Mouse (Mus musculus): ENCODE results near the gene Sidt2. TPM values are rescaled to one million over a fixed set of nuclear protein-coding genes. Genes with fewer than 3 reads are reported as not detected.

The Sidt2 gene
- polyA plus RNA-seq (2015; fragmentation: Nextera tagmentation; extraction: Ambion mirVana): 39.2 and 44.2 TPM in 2 replicates

- Histone ChIP-seq H3K4me3 (peak within 1 kb of the TSS; percentile 76), H3K9ac (peak within 1 kb of the TSS; percentile 91), H3K27me3 (no peaks in the 10 kb centered on the region), H3K4me2 (peak within 1 kb of the TSS; percentile 94), H3K4me1 (replicated peaks) (peaks cover 56% of the 10 kb centered on the region), H3K9me3 (no peaks in the 10 kb centered on the region), H3K27ac (replicated peaks) (peak within 1 kb of the TSS; percentile 86), H3K36me3 (peaks cover 29% of the 10 kb centered on the region)
- ATAC-seq (ENCODE audit: low read depth): peak; percentile 97
- WGBS: under 1% methylated on average over 48 of the region's 48 CpGs
Observed at GRCm38 (mm10) chr9:45955107-45955963, at the start of gene Sidt2. Gene Sidt2, minus strand, starts transcription at chr9:45955258.

DNA sequence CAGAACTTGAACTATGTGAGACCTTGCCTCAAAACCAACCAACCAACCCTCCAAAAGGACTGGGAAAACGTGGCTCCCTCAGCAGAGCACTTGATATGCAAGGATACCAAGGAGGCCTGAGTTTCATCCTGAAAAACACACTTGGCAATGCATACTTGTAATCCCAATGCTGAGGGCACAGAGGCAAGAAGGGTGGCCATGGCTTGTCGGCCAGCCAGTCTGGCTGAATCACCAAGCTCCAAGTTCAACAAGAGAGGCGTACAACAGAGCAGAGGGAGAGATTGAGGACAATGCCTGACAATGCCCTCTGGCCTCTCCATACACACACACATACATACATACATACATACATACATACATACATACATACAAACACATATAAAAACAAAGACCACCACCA lies 49.5 kb upstream of the Sidt2 start:
- no peak overlapping the region for H3K27ac ChIP-seq (replicated peaks)
- no peak overlapping the region for H3K9ac ChIP-seq
- ATAC-seq (ENCODE audit: low read depth): no peak
- H3K27me3 ChIP-seq: no peaks in the 10 kb centered on the region; the same call in 1 of the 2 replicates
- H3K4me3 ChIP-seq: no peak overlapping the region
- H3K9me3 ChIP-seq: no peaks in the 10 kb centered on the region
- H3K36me3 ChIP-seq: no peaks in the 10 kb centered on the region
- WGBS: 62% methylated on average over 3 of the region's 3 CpGs
- no peak overlapping the region for H3K4me2 ChIP-seq
- H3K4me1 ChIP-seq (replicated peaks): no peaks in the 10 kb centered on the region; the same call in 1 of the 2 replicates

DNA sequence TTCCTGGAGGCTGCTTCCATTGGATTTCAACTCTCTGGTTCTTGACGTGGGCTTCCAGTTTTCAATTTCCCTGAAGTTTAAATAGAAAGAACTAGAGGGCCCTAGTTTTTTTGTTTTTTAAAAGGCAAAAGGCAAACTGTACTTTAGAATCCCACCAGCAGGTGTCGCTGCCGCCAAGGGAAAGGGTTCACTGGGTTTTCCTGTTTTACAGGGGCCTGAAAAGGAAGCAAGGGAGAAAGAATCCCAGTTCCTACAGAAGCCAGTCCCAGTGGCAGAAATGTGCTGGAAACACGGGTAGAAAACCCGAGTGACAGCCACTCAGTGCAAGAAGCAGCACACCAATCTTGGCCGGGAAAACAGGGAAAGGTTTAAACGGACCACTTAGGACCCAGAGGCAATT lies 48.7 kb upstream of the Sidt2 start:
- no peak for ATAC-seq (ENCODE audit: low read depth)
- Histone ChIP-seq H3K36me3 (no peaks in the 10 kb centered on the region), H3K27me3 (no peaks in the 10 kb centered on the region; the same call in 1 of the 2 replicates), H3K4me2 (no peak overlapping the region), H3K9ac (no peak overlapping the region), H3K4me3 (no peak overlapping the region), H3K4me1 (replicated peaks) (no peaks in the 10 kb centered on the region; the same call in 1 of the 2 replicates), H3K9me3 (no peaks in the 10 kb centered on the region), H3K27ac (replicated peaks) (no peak overlapping the region)
- 13% methylated on average over 7 of the region's 7 CpGs for WGBS

- Histone ChIP-seq H3K4me2 (no peak overlapping the region), H3K4me1 (replicated peaks) (no peaks in the 10 kb centered on the region; the same call in 1 of the 2 replicates), H3K9ac (no peak overlapping the region), H3K9me3 (no peaks in the 10 kb centered on the region), H3K27me3 (no peaks in the 10 kb centered on the region), H3K27ac (replicated peaks) (no peak overlapping the region), H3K4me3 (no peak overlapping the region), H3K36me3 (no peaks in the 10 kb centered on the region)
- ATAC-seq (ENCODE audit: low read depth): no peak
- 62% methylated on average over 4 of the region's 4 CpGs for WGBS
Observed at GRCm38 (mm10) chr9:45999009-45999408, 44.0 kb upstream of the Sidt2 start.

GRCm38 (mm10) chr9:45985229-45985567 lies 30.1 kb upstream of the Sidt2 start:
- H3K4me1 ChIP-seq (replicated peaks): peaks cover 44% of the 10 kb centered on the region
- 3% methylated on average over 4 of the region's 4 CpGs for WGBS

DNA sequence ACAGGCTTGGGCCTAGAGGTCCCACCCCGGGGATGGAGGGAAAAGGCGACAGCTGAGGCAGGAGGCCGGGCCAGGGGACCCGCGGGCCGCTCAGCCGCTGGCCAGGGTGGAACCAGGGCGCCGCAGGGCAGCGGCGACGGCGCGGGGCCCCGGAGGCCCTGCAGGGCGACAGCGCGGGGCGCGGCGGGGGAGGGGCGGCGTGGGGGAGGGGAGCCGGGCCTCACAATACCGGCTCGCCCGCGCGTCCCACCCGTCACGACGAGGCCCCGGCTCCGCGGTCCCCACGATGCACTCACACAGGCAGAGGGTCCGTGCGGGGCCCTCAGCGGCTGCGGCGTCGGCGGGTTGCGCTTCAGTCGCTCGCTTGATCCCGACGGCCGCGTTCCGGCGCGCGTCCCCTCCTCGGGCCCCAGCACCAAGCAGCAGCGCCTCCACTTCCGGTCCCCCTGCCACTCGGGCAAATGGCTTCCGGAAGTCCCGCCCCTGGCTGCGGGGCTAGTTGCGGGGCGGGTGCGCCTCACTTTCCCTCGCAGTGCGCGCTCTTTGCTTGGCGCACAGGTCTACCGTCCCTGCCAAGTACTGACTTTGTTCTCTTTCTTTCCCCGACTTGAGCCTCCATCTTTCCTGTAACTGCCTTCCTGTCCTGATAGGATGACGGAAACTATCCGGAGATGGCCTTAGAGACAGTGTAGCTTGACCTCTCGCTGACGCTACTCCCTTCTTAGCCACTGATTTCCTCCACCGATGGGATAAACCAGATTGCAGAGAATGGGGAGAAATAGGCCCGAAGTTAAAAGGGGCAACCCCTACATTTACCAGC lies 29.6 kb upstream of the Sidt2 start:
- ATAC-seq (ENCODE audit: low read depth): peak; percentile 95
- H3K9me3 ChIP-seq: no peaks in the 10 kb centered on the region
- peak overlapping the region; percentile 97 for H3K9ac ChIP-seq
- H3K4me1 ChIP-seq (replicated peaks): peaks cover 50% of the 10 kb centered on the region
- peak overlapping the region; percentile 89 for H3K4me2 ChIP-seq
- peak overlapping the region; percentile 96 for H3K27ac ChIP-seq (replicated peaks)
- H3K4me3 ChIP-seq: peak overlapping the region; percentile 80
- H3K27me3 ChIP-seq: no peaks in the 10 kb centered on the region
- H3K36me3 ChIP-seq: no peaks in the 10 kb centered on the region; the same call in 1 of the 2 replicates
- under 1% methylated on average over 47 of the region's 76 CpGs for WGBS

More at GRCm38 (mm10) chr9:45985229-45985567, 30.1 kb upstream of the Sidt2 start:
- peak overlapping the region; percentile 96 for H3K27ac ChIP-seq (replicated peaks)
- peak; percentile 86 for ATAC-seq (ENCODE audit: low read depth)
- H3K9ac ChIP-seq: peak overlapping the region; percentile 97
- H3K36me3 ChIP-seq: no peaks in the 10 kb centered on the region; the same call in 1 of the 2 replicates
- H3K4me3 ChIP-seq: peak overlapping the region; percentile 80
- H3K27me3 ChIP-seq: no peaks in the 10 kb centered on the region
- H3K4me2 ChIP-seq: peak overlapping the region; percentile 89
- H3K9me3 ChIP-seq: no peaks in the 10 kb centered on the region

GRCm38 (mm10) chr9:45983676-45984408 lies 28.8 kb upstream of the Sidt2 start:
- peaks cover under 1% of the 10 kb centered on the region; the same call in 1 of the 2 replicates for H3K36me3 ChIP-seq
- peak overlapping the region; percentile 89 for H3K4me2 ChIP-seq
- H3K4me1 ChIP-seq (replicated peaks): peaks cover 53% of the 10 kb centered on the region
- H3K9me3 ChIP-seq: no peaks in the 10 kb centered on the region
- peak overlapping the region; percentile 80 for H3K4me3 ChIP-seq
- H3K9ac ChIP-seq: peak overlapping the region; percentile 97
- under 1% methylated on average over 23 of the region's 23 CpGs for WGBS
- ATAC-seq (ENCODE audit: low read depth): peak; percentile 9; the same call in 1 of the 2 replicates
- H3K27me3 ChIP-seq: no peaks in the 10 kb centered on the region
- peak overlapping the region; percentile 96 for H3K27ac ChIP-seq (replicated peaks)

DNA sequence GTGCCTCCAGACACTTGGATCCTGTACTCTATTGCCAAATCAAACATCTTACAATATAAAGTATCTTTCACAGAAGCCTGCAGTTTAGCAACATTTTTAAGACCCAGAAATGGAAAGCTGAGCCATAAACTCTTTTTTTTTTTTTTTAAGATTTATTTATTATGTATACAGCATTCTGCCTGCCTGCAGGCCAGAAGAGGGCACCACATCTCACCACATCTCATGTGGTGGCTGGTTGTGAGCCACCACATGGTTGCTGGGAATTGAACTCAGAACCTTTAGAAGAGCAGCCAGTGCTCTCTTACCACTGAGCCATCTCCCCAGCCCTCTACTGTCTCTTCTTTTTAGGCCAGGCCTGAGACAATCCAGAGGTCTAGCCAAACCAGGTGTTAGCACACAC lies 26.3 kb upstream of the Sidt2 start:
- no peaks in the 10 kb centered on the region for H3K9me3 ChIP-seq
- 0 out of 2 replicates have a peak overlapping the region, but pooled peaks have one; percentile 9 for H3K4me2 ChIP-seq

GRCm38 (mm10) chr9:45980611-45981010 lies 25.6 kb upstream of the Sidt2 start:
- Histone ChIP-seq H3K9me3 (no peaks in the 10 kb centered on the region), H3K27ac (replicated peaks) (no peak overlapping the region), H3K27me3 (no peaks in the 10 kb centered on the region), H3K4me2 (no peak overlapping the region), H3K9ac (no peak overlapping the region), H3K36me3 (peaks cover 14% of the 10 kb centered on the region), H3K4me1 (replicated peaks) (peaks cover 50% of the 10 kb centered on the region), H3K4me3 (no peak overlapping the region)
- ATAC-seq (ENCODE audit: low read depth): no peak
- WGBS: 86% methylated on average over 1 of the region's 1 CpGs

More for the DNA sequence above, 26.3 kb upstream of the Sidt2 start:
- Histone ChIP-seq H3K27me3 (no peaks in the 10 kb centered on the region), H3K4me1 (replicated peaks) (peaks cover 56% of the 10 kb centered on the region), H3K27ac (replicated peaks) (no peak overlapping the region), H3K4me3 (no peak overlapping the region), H3K36me3 (peaks cover 9% of the 10 kb centered on the region), H3K9ac (no peak overlapping the region)
- no peak for ATAC-seq (ENCODE audit: low read depth)

- Histone ChIP-seq H3K4me3 (no peak overlapping the region), H3K4me1 (replicated peaks) (peaks cover 45% of the 10 kb centered on the region), H3K27ac (replicated peaks) (no peak overlapping the region), H3K4me2 (no peak overlapping the region), H3K9me3 (no peaks in the 10 kb centered on the region), H3K9ac (no peak overlapping the region), H3K36me3 (peaks cover 21% of the 10 kb centered on the region), H3K27me3 (no peaks in the 10 kb centered on the region)
- 93% methylated on average over 2 of the region's 2 CpGs for WGBS
- no peak for ATAC-seq (ENCODE audit: low read depth)
Observed at GRCm38 (mm10) chr9:45979778-45980177, 24.7 kb upstream of the Sidt2 start.

DNA sequence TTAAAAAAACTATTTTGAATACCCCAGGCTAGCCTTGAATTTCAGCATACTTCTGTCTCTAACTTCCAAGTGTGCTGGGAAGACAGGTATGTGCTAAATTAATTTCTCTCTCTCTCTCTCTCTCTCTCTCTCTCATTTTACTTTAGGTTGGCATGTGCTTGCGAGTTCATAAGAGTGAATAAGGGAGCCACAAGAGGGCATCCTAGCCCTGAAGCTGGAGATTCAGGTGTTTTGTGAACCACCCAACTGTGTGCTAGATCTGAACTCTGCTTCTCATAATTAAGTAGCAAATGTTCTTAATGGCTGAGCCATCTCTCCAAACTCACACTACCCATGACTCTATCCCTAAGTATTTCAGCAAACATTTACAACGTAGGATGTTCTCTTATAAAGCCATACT lies 21.8 kb upstream of the Sidt2 start:
- Histone ChIP-seq H3K27me3 (no peaks in the 10 kb centered on the region), H3K4me3 (no peak overlapping the region), H3K4me1 (replicated peaks) (peaks cover 26% of the 10 kb centered on the region), H3K27ac (replicated peaks) (no peak overlapping the region), H3K4me2 (no peak overlapping the region), H3K9me3 (no peaks in the 10 kb centered on the region), H3K9ac (no peak overlapping the region), H3K36me3 (peaks cover 48% of the 10 kb centered on the region)
- 95% methylated on average over 2 of the region's 2 CpGs for WGBS
- no peak for ATAC-seq (ENCODE audit: low read depth)
